Mouse (Mus musculus): ENCODE results near the gene Samhd1. TPM values are rescaled to one million over a fixed set of nuclear protein-coding genes. Genes with fewer than 3 reads are reported as not detected.

The Samhd1 gene
- polyA plus RNA-seq, 1 experiment from 2014 or later, result 25.6 TPM

DNA sequence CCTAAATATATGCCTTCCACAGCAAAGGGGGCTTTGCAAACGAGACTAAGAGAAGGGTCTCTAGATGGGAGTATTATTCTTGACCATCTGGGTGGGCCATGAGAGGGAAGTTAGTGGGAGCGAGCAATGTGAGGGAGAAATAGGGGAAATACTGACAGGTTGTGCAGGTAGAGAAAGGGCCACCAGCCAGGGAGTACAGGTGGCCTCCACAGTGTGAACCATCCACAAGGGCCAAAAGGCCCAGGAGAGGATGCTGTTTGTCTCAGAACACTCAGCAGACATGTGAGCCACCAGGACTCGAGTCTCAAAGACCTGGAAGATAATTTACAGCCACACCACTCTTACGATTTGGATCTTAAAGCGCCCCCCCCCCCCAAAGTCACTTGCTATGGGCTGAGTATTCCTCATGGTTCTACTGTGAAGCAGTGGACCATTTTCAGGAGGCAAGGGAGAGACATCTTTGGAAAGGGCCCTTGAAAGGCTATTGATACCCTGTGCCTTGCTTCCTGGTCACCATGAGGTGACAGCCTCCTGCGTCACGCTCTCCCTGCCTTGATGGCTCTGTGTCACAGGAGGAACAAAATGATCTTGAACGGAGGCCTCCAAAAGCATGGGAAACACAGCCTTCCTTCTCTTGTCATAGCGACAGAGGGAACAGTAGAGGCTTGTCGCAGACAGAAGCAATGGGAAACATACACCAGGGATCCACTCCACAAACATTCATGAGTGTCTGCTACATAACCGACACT, 74.3 kb downstream of the Samhd1 start:
- Histone ChIP-seq H3K9ac (replicated peaks) (no peak overlapping the region), H3K27ac (no peak overlapping the region), H3K4me2 (no peak overlapping the region), H3K9me3 (no peaks in the 10 kb centered on the region), H3K4me3 (replicated peaks) (no peak overlapping the region), H3K27me3 (no peaks in the 10 kb centered on the region), H3K4me1 (replicated peaks) (peaks cover 46% of the 10 kb centered on the region), H3K36me3 (peaks cover 56% of the 10 kb centered on the region)
- WGBS, result 86% methylated on average over 11 of the region's 11 CpGs
- no peak for ATAC-seq (ENCODE audit: insufficient number of reproducible peaks, insufficient read depth, low FRiP score, low TSS enrichment, low read depth)

DNA sequence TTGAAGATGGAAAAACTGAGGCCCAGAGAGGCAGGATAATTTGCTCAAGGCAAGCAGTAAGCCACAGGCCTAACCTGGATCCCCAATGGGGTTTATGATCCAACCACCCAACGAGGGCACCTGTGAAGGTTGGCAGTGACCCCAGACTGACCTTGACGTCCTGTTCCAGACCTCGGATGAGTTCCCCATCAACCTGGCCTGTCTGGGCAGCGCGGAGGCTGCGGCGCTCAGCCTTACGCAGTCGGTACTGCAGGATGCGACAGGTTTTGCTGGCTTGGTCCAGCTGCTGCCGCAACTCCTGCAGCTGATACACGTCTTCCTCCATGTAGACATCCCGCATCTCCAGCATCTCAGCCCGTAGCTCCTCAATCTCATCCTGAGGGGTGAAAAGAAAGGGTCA, 75.0 kb downstream of the Samhd1 start:
- Histone ChIP-seq H3K27me3 (no peaks in the 10 kb centered on the region), H3K9me3 (no peaks in the 10 kb centered on the region), H3K4me3 (replicated peaks) (no peak overlapping the region), H3K4me1 (replicated peaks) (peaks cover 39% of the 10 kb centered on the region), H3K9ac (replicated peaks) (no peak overlapping the region), H3K4me2 (no peak overlapping the region), H3K27ac (no peak overlapping the region), H3K36me3 (peaks cover 54% of the 10 kb centered on the region)
- WGBS, result 90% methylated on average over 14 of the region's 14 CpGs
- no peak for ATAC-seq (ENCODE audit: insufficient number of reproducible peaks, insufficient read depth, low FRiP score, low TSS enrichment, low read depth)

DNA sequence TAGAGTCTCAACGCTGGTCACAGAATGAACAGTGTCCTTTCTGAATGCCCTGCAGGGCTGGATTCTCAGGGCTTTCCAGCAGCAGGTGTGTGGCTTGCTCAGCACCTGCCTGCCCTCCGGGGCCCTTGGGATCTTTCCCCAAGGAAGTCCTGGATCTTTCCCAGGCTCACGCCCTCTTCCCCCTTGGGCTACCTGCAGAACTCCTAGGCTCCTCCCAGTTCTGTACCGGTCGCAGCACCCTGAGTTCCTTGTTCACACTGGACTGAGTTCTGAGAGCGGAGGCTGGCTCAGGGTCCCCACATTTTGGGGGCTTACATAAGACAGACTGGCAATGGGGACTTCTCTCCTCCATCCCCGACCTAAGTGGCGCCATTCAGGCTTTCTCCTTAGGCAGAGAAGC, 75.9 kb downstream of the Samhd1 start:
- no peaks in the 10 kb centered on the region for H3K27me3 ChIP-seq
- no peak overlapping the region; the same call in 1 of the 2 replicates for H3K9ac ChIP-seq (replicated peaks)
- H3K4me1 ChIP-seq (replicated peaks), result peaks cover 36% of the 10 kb centered on the region
- 61% methylated on average over 8 of the region's 8 CpGs for WGBS
- no peak for ATAC-seq (ENCODE audit: insufficient number of reproducible peaks, insufficient read depth, low FRiP score, low TSS enrichment, low read depth)
- H3K9me3 ChIP-seq, result no peaks in the 10 kb centered on the region
- H3K4me3 ChIP-seq (replicated peaks), result no peak overlapping the region
- peak overlapping the region; percentile 90 for H3K27ac ChIP-seq
- peak overlapping the region; percentile 44 for H3K4me2 ChIP-seq
- H3K36me3 ChIP-seq, result peaks cover 57% of the 10 kb centered on the region

DNA sequence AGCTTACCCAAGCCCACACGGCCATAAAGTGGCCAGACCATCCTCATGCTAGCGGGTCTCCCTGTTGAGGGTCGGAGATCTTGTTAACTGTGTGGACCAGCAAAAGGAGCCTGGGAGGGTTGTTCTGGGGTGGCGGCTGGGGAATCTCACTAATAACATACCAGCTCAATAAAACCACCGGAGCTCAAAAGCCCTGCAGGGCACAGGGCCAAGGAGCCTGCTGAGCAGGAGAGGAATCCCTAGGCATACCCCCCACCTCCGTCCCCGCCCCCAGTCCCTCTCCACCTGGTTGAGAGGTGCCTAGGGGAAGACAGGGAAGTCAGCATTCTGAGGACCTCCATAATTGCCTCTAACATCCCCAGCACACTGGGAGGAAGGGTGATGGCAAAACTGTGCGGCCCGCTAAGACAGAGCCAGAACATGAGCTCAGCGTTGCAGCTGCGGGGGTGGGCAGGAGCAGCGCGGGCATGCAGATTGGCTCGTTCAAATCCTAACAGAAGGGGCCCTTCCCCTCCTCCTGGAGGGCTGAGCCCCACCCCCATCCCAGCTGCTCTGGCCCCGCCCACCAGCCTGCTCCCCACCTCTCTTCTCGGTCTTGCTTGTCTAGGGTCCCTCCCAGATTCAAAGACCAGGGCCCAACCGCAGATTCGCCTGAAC, 76.6 kb downstream of the Samhd1 start:
- peak overlapping the region; percentile 3 for H3K4me3 ChIP-seq (replicated peaks)
- H3K27ac ChIP-seq, result peak overlapping the region; percentile 90
- H3K27me3 ChIP-seq, result no peaks in the 10 kb centered on the region
- peaks cover 62% of the 10 kb centered on the region for H3K36me3 ChIP-seq
- no peaks in the 10 kb centered on the region for H3K9me3 ChIP-seq
- peak overlapping the region; percentile 42; the same call in 1 of the 2 replicates for H3K9ac ChIP-seq (replicated peaks)
- 6% methylated on average over 18 of the region's 18 CpGs for WGBS
- peaks cover 34% of the 10 kb centered on the region for H3K4me1 ChIP-seq (replicated peaks)
- peak; percentile 84 for ATAC-seq (ENCODE audit: insufficient number of reproducible peaks, insufficient read depth, low FRiP score, low TSS enrichment, low read depth)
- peak overlapping the region; percentile 44 for H3K4me2 ChIP-seq

DNA sequence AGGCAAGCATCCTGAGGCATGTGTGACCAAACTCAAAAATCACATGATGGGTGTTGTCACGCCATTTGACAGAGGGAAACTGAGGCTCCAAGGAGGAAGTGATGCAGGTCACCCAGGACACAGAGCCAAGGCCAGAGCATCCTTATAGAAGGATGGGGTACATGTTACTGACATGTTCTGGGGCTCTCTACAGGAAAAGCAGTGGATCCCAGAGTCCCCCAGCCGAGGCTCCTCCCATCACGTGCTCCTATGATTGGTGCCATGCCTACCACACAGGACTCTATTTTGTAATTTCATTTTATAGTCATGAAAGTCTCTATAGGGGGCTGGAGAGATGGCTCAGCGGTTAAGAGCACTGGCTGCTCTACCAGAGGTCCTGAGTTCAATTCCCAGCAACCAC, 77.3 kb downstream of the Samhd1 start:
- no peak overlapping the region for H3K9ac ChIP-seq (replicated peaks)
- H3K4me2 ChIP-seq, result no peak overlapping the region
- H3K27me3 ChIP-seq, result no peaks in the 10 kb centered on the region
- H3K4me3 ChIP-seq (replicated peaks), result no peak overlapping the region
- peaks cover 29% of the 10 kb centered on the region for H3K4me1 ChIP-seq (replicated peaks)
- peaks cover 65% of the 10 kb centered on the region for H3K36me3 ChIP-seq
- no peak for ATAC-seq (ENCODE audit: insufficient number of reproducible peaks, insufficient read depth, low FRiP score, low TSS enrichment, low read depth)
- peak overlapping the region; percentile 90 for H3K27ac ChIP-seq
- 78% methylated on average over 4 of the region's 4 CpGs for WGBS
- no peaks in the 10 kb centered on the region for H3K9me3 ChIP-seq

DNA sequence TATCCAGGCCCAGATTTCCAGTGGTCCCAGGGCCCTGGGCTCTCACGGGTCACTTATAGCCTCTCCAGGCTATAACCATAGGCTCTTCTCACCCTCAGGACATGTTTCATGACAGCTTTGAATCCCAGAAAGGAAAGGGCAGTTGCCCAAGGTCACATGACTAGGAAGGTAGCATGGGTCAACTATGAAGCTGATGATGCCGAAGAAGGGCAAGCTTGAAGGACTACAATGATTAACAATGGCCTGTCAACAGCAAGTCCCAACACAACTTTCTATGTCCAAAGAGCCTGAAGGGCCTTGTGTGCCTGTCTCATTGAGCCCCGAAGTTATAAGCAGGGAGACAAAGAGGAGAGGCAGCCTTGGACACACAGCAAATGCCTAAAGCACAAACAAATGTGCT, 77.9 kb downstream of the Samhd1 start:
- no peak overlapping the region for H3K9ac ChIP-seq (replicated peaks)
- H3K27me3 ChIP-seq, result no peaks in the 10 kb centered on the region
- 0 out of 2 replicates have a peak overlapping the region, but pooled peaks have one; percentile 8 for H3K27ac ChIP-seq
- no peak overlapping the region for H3K4me3 ChIP-seq (replicated peaks)
- H3K36me3 ChIP-seq, result peaks cover 68% of the 10 kb centered on the region
- H3K4me2 ChIP-seq, result no peak overlapping the region
- no peaks in the 10 kb centered on the region for H3K9me3 ChIP-seq
- no peak for ATAC-seq (ENCODE audit: insufficient number of reproducible peaks, insufficient read depth, low FRiP score, low TSS enrichment, low read depth)
- WGBS, result 87% methylated on average over 3 of the region's 3 CpGs
- peaks cover 26% of the 10 kb centered on the region for H3K4me1 ChIP-seq (replicated peaks)

DNA sequence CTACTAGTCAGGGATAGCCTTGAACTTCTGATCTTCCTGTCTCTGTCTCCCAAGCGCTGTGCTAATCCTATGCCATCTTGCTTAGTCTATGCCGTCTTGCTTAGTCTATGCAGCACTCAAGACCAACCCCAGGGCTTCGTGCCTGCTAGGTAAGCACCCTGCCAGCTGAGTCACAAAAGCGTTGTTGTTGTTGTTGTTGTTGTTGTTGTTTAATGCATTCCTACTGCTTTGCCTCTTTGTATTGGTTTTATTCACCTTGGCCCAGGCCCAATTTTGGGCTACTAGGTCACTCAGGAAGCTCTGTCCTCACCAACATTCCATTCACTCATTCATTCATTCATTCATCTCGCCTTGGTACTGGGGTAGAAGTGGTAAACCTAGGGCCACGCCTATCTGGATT, 79.3 kb downstream of the Samhd1 start:
- H3K4me1 ChIP-seq (replicated peaks), result peaks cover 25% of the 10 kb centered on the region
- H3K9ac ChIP-seq (replicated peaks), result no peak overlapping the region
- no peaks in the 10 kb centered on the region for H3K9me3 ChIP-seq
- ATAC-seq (ENCODE audit: insufficient number of reproducible peaks, insufficient read depth, low FRiP score, low TSS enrichment, low read depth), result no peak
- H3K27me3 ChIP-seq, result no peaks in the 10 kb centered on the region
- no peak overlapping the region for H3K4me3 ChIP-seq (replicated peaks)
- 90% methylated on average over 6 of the region's 6 CpGs for WGBS
- peaks cover 77% of the 10 kb centered on the region for H3K36me3 ChIP-seq
- no peak overlapping the region for H3K4me2 ChIP-seq
- H3K27ac ChIP-seq, result no peak overlapping the region

DNA sequence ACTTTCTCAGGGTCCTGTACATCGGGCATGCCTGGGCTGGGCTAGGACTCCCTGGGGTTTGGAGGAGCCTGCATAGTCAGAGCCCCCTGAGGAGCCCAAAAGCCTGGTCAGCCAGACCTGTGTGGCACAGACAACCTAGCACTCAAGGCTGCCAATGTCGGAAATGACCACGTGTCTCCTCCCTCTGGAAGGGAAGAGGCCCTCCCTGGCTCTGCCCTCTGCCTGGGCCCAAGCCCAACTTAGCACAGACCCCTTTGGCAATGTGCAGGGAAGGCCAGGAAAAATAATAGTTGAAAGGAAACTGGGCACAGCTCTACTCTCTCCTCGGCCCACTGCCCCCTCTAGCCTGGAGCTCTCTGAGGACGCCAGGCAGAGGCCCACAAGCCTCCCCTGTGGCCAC, 80.2 kb downstream of the Samhd1 start:
- H3K9ac ChIP-seq (replicated peaks), result no peak overlapping the region
- H3K9me3 ChIP-seq, result no peaks in the 10 kb centered on the region
- H3K36me3 ChIP-seq, result peaks cover 79% of the 10 kb centered on the region
- ATAC-seq (ENCODE audit: insufficient number of reproducible peaks, insufficient read depth, low FRiP score, low TSS enrichment, low read depth), result no peak
- peak overlapping the region; percentile 47 for H3K27ac ChIP-seq
- WGBS, result 75% methylated on average over 5 of the region's 5 CpGs
- H3K4me3 ChIP-seq (replicated peaks), result no peak overlapping the region
- no peaks in the 10 kb centered on the region for H3K27me3 ChIP-seq
- peaks cover 28% of the 10 kb centered on the region for H3K4me1 ChIP-seq (replicated peaks)
- H3K4me2 ChIP-seq, result no peak overlapping the region

DNA sequence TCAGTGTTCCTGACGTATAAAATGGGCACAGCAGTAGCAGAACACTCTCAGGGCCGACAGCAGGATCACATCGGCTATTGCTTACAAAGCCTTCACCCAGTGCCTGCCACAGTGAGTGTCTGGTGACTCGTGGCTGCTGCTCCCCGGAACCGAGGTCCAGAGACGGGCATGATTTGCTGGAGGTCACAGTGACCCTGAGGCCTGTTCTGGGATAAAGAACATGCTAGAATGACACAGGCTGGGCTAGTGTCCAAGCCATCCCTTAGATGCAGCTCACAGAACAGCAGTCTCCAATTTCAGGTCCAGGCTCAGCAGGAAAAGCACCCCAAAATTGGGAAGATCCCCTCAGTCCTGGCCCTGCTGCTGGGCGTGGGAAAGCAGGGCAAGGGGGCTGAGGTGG, 80.8 kb downstream of the Samhd1 start:
- Histone ChIP-seq H3K4me3 (replicated peaks) (no peak overlapping the region), H3K4me1 (replicated peaks) (peaks cover 26% of the 10 kb centered on the region), H3K9me3 (no peaks in the 10 kb centered on the region), H3K4me2 (no peak overlapping the region), H3K27ac (no peak overlapping the region), H3K27me3 (no peaks in the 10 kb centered on the region), H3K36me3 (peaks cover 79% of the 10 kb centered on the region), H3K9ac (replicated peaks) (no peak overlapping the region)
- no peak for ATAC-seq (ENCODE audit: insufficient number of reproducible peaks, insufficient read depth, low FRiP score, low TSS enrichment, low read depth)
- 87% methylated on average over 8 of the region's 8 CpGs for WGBS

DNA sequence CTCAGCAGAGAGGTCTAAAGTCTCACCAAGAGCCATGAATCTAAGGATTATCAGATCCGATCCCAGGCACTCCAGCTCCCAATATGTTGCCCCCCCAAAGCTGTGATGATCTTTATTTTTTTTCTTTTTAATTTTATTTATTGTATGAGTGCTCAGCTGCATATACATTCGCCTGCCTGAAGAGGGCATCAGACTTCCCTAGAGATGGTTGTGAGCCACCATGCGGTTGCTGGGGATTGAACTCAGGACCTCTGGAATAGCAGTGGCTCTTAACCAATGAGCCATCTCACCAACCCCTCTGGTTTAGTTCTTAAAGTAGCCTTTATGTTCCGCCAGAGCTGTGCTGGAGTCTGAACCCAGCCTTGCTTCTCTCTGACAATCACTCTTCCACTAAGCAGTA, 81.3 kb downstream of the Samhd1 start:
- Histone ChIP-seq H3K4me3 (replicated peaks) (no peak overlapping the region), H3K4me1 (replicated peaks) (peaks cover 21% of the 10 kb centered on the region), H3K9ac (replicated peaks) (no peak overlapping the region), H3K36me3 (peaks cover 84% of the 10 kb centered on the region), H3K27me3 (no peaks in the 10 kb centered on the region), H3K4me2 (no peak overlapping the region), H3K27ac (no peak overlapping the region), H3K9me3 (no peaks in the 10 kb centered on the region)
- no peak for ATAC-seq (ENCODE audit: insufficient number of reproducible peaks, insufficient read depth, low FRiP score, low TSS enrichment, low read depth)
- 76% methylated on average over 4 of the region's 4 CpGs for WGBS

DNA sequence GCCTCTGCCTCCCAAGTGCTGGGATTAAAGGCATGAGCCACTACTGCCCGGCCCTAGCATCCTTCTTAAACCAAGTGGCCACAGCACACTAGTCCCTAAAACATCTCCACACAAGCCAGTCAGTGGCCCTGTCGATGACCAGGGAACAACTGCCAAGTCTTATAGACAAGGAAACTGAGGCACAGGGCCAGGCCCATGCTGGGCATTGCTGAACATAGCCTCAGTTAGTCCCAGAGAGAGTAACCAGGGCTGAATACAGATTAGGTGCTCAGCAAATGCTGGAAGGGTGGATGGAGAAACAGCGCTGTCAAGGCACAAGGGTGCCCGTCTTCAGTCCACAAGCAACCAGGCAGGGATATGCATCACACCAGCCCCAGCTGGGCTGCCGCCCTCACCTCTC, 81.9 kb downstream of the Samhd1 start:
- peaks cover 14% of the 10 kb centered on the region for H3K4me1 ChIP-seq (replicated peaks)
- WGBS, result 94% methylated on average over 5 of the region's 5 CpGs
- H3K27me3 ChIP-seq, result no peaks in the 10 kb centered on the region
- no peak overlapping the region for H3K4me3 ChIP-seq (replicated peaks)
- ATAC-seq (ENCODE audit: insufficient number of reproducible peaks, insufficient read depth, low FRiP score, low TSS enrichment, low read depth), result no peak
- no peak overlapping the region for H3K27ac ChIP-seq
- H3K36me3 ChIP-seq, result peaks cover 90% of the 10 kb centered on the region
- H3K9me3 ChIP-seq, result no peaks in the 10 kb centered on the region
- H3K9ac ChIP-seq (replicated peaks), result no peak overlapping the region
- no peak overlapping the region for H3K4me2 ChIP-seq
